Mouse (Mus musculus) CH12.LX (cell line): Measurements from ENCODE around the gene Aqp6. TPM values are rescaled to one million over a fixed set of nuclear protein-coding genes. Genes with fewer than 3 reads are reported as not detected.

Source experiments
- DNase-seq: peaks from one replicate; pipeline ENCODE4 v3.0.0-alpha.2; 2013; ENCODE audit errors: extremely low read depth
- H3K27ac ChIP-seq: 2 replicates; pipeline ENCODE4 v1.5.1; 2012; ENCODE audit warnings: low read depth, mild to moderate bottlenecking, control low read depth, moderate library complexity; ENCODE audit not compliant: insufficient read depth
- H3K27me3 ChIP-seq: replicated peaks from 2 replicates; pipeline ENCODE3; 2012; ENCODE audit warnings: inconsistent platforms
- H3K36me3 ChIP-seq, 2 experiments: replicated peaks in 1 of 2; 2 replicates each; pipeline versions ENCODE3 to v1.6.1; 2012; ENCODE audit warnings: inconsistent platforms in 1 of 2, low read length in 1 of 2, mild to moderate bottlenecking in 1 of 2, mixed read lengths in 1 of 2, moderate library complexity in 1 of 2; ENCODE audit not compliant: control insufficient read depth in 1 of 2, insufficient read depth in 1 of 2
- H3K4me1 ChIP-seq, 2 experiments: 2 replicates each; pipeline ENCODE4 v1.6.1; 2012; ENCODE audit warnings: inconsistent platforms in 1 of 2, moderate library complexity in 1 of 2; ENCODE audit not compliant: insufficient read depth in 2 of 2, control insufficient read depth in 1 of 2
- H3K4me2 ChIP-seq: 2 replicates; pipeline ENCODE4 v1.6.1; 2012; ENCODE audit warnings: low read depth, mild to moderate bottlenecking, control low read depth; ENCODE audit not compliant: poor library complexity, insufficient read depth, severe bottlenecking
- H3K4me3 ChIP-seq, 3 experiments: fragments of 150-350 bp in 1 of 3; sonication (generic) in 1 of 3; replicated peaks in 1 of 3; 2 replicates each; pipeline versions ENCODE3 to v1.5.1; 2011 to 2012; ENCODE audit warnings: low read depth in 2 of 3, low read length in 2 of 3, mild to moderate bottlenecking in 2 of 3, moderate library complexity in 2 of 3, control low read depth in 1 of 3, improper control_type of control experiment in 1 of 3, inconsistent platforms in 1 of 3, mixed read lengths in 1 of 3; ENCODE audit not compliant: poor library complexity in 1 of 3
- H3K79me2 ChIP-seq: replicated peaks from 2 replicates; pipeline ENCODE4 v1.6.1; 2012; ENCODE audit warnings: mild to moderate bottlenecking, moderate library complexity; ENCODE audit not compliant: control insufficient read depth, poor library complexity, insufficient read depth, severe bottlenecking; ENCODE audit errors: extremely low read depth
- H3K9ac ChIP-seq: 2 replicates; pipeline ENCODE4 v1.6.1; 2012; ENCODE audit warnings: low read depth, mild to moderate bottlenecking, control low read depth, moderate library complexity; ENCODE audit not compliant: insufficient read depth
- H3K9me3 ChIP-seq: replicated peaks from 2 replicates; pipeline ENCODE3; 2012; ENCODE audit warnings: low read length, inconsistent platforms, mixed read lengths
- CHD2 ChIP-seq: IDR thresholded peaks from 2 replicates; pipeline ENCODE4 v1.6.1; 2011; ENCODE audit warnings: low read length, improper control_type of control experiment
- CTCF ChIP-seq, 2 experiments: IDR thresholded peaks in 1 of 2; conservative IDR thresholded peaks in 1 of 2; 2 replicates each; pipeline ENCODE4 v1.5.1; 2011 to 2012; ENCODE audit warnings: low read depth in 2 of 2, low read length in 2 of 2, improper control_type of control experiment in 1 of 2, inconsistent platforms in 1 of 2, mild to moderate bottlenecking in 1 of 2, moderate library complexity in 1 of 2
- EP300 ChIP-seq: IDR thresholded peaks from 2 replicates; pipeline ENCODE4 v1.6.1; 2011; ENCODE audit warnings: low read length, improper control_type of control experiment
- HCFC1 ChIP-seq: IDR thresholded peaks from 2 replicates; pipeline ENCODE4 v1.6.1; 2012; ENCODE audit warnings: low read depth, mild to moderate bottlenecking, inconsistent platforms, low read length, improper control_type of control experiment
- NELFE ChIP-seq: IDR thresholded peaks from 2 replicates; pipeline ENCODE4 v1.6.1; 2011; ENCODE audit warnings: low read depth, low read length, improper control_type of control experiment
- TCF12 ChIP-seq: IDR thresholded peaks from 2 replicates; pipeline ENCODE4 v1.6.1; 2014; ENCODE audit warnings: low read depth, mild to moderate bottlenecking, inconsistent platforms, low read length, improper control_type of control experiment
- USF1 ChIP-seq: IDR thresholded peaks from 2 replicates; pipeline ENCODE4 v1.6.1; 2014; ENCODE audit warnings: low read depth, mild to moderate bottlenecking, inconsistent platforms, low read length, improper control_type of control experiment
- dilution Hi-C: fragments of 300-500 bp; cut with MboI; formaldehyde crosslinking; loops from 2 replicates; pipeline ENCODE4 v1.14.3; 2020; ENCODE audit warnings: low sequenced_read_pairs; ENCODE audit not compliant: extremely low pct_unique_long_range_greater_than_20kb, extremely low pct_ligation_motif_present
- in situ Hi-C: fragments of 300-500 bp; cut with MboI; formaldehyde crosslinking; loops from 3 replicates; pipeline ENCODE4 v1.14.3; 2019; ENCODE audit warnings: low sequenced_read_pairs, low pct_ligation_motif_present, low pct_unique_long_range_greater_than_20kb, mixed read lengths
- polyA plus RNA-seq: library from polyadenylated mRNA; unstranded; fragments of >175 nt; gene quantifications from 2 replicates; pipeline ENCODE4 v1.2.1, GENCODE M21; 2012; ENCODE audit warnings: low read depth; ENCODE audit not compliant: insufficient read length
- total RNA-seq, 2 experiments: library from RNA; depleted of rRNA; stranded (reverse); fragments of 300-350 nt in 1 of 2; fragments of >200 nt in 1 of 2; gene quantifications; 2 replicates each; pipeline ENCODE4 v1.2.3; 2012 to 2014

Aqp6 gene
- total and polyA plus RNA-seq, 3 experiments: not detected

DNA sequence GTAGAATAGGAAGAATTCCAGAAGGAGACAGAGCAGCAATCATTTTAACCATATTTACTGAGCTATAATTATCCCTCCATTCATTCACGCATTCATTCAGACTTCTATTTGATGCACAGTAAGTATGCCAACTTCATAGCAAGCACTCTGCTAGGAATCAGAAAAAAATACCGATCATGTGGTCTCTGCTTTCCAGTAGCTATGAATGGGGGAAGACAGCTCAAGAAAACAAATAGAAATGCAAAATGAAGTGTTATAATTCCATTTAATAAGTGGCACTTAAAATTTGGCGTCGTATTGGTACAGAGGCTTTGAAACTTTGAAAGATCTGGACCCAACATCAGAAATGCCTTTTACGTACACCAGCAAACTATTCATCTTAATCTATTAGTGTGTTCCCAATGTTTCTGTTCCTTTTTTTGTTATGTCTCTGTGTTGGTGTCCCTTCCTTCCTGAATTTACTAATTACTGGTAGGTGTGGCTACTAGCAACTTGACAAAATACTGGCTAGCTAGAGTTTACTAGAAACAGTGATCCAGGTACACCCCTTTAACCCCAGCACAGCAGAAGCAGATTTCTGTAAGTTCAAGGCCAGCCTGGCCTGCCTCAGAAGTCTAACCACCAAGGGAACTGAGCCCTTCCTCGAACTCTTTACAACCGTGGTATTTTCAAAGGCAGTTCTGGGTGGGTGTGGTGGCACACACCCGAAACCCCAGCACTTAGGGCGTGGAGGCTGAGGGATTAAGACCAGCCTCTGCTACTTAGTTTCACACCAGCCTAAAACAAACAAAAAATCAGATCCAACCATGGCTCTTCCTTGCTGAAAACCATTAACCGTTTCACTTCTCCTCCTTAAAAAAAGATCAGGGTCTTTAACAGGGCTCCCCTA lies 51.0 kb downstream of the Aqp6 start:
- Histone ChIP-seq H3K4me1 (peaks cover 6 to 45% of the 10 kb centered on the region in 2 experiments), H3K4me2 (peak overlapping the region; percentile 77), H3K9ac (peak overlapping the region; percentile 27; the same call in 1 of the 2 replicates), H3K9me3 (no peaks in the 10 kb centered on the region), H3K79me2 (peaks cover 38% of the 10 kb centered on the region), H3K27me3 (peaks cover 30% of the 10 kb centered on the region), H3K27ac (no peak overlapping the region), H3K4me3 (peak overlapping the region; percentile 39 to 86 (median 80)), H3K36me3 (peaks cover 0 to 3% of the 10 kb centered on the region in 2 experiments)
- in situ Hi-C loops: no loop called here
- TF ChIP-seq USF1: no peak
- TF ChIP-seq NELFE: 0 out of 2 replicates have a peak, but pooled peaks have one; percentile 6
- dilution Hi-C loops: no loop called here
- no peak for DNase-seq

DNA sequence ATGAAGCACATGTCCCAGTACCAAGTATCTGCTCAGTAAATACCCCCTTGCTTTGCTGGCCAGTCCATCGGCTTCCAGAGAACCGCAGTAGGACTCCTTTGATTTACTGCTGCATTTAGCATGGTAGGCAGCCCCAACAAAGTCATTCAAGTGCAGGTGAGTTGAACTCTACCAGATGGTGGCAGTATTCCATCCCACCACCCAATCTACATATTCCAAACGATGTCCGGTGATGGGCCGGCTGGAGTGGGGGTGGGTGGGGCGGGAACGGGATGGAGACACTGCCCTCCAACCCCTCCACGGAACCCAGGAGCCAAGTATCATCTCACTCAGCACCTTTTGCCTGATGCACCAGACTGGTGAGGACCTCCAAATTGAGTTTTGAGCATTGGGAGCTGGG lies 52.1 kb downstream of the Aqp6 start:
- Histone ChIP-seq H3K9ac (no peak overlapping the region), H3K27me3 (peaks cover 30% of the 10 kb centered on the region), H3K9me3 (no peaks in the 10 kb centered on the region), H3K4me3 (no peak overlapping the region), H3K79me2 (peaks cover 28% of the 10 kb centered on the region), H3K36me3 (peaks cover 0 to 2% of the 10 kb centered on the region in 2 experiments), H3K4me2 (no peak overlapping the region), H3K27ac (no peak overlapping the region), H3K4me1 (peaks cover 3 to 34% of the 10 kb centered on the region in 2 experiments; a peak in 3 of 4 replicates)
- in situ Hi-C loops (no loop called here), dilution Hi-C loops (no loop called here)
- DNase-seq: no peak
- TF ChIP-seq TCF12 (0 out of 2 replicates have a peak, but pooled peaks have one; percentile 16), HCFC1 (no peak), CTCF (conservative IDR thresholded peaks at IDR 0.05 in 1 of 2, IDR thresholded peaks at IDR 0.05 in 1 of 2; ENCODE audit: low read depth in 2 of 2, low read length in 2 of 2) (peak in 1 of 2 experiments; percentile 43; a peak in 2 of 4 replicates)

DNA sequence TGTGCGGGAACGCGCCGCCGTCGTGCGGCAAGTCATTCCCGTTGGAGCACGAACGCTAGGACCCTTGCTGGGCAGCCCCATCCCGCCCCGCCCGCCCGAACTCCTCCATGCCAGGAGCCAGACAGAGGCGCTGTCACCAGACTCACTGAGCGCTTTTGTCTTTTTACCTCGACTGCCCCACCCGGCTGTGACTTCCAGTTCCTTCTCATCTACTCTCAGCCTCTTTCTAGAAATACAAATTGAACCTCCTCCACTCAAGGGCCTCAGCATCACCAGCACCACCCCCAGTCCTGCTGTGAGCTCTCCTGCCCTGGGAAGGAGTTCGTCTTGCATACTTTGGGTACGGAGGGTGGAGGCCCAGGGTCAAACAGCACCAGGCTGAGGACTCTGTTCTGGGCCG lies 52.7 kb downstream of the Aqp6 start:
- in situ Hi-C loops: no loop called here
- DNase-seq: no peak
- H3K4me2 ChIP-seq: no peak overlapping the region
- H3K79me2 ChIP-seq: peaks cover 23% of the 10 kb centered on the region
- no peak overlapping the region for H3K27ac ChIP-seq
- H3K36me3 ChIP-seq: peaks cover 0 to 2% of the 10 kb centered on the region in 2 experiments
- H3K9me3 ChIP-seq: no peaks in the 10 kb centered on the region
- dilution Hi-C loops: no loop called here
- H3K4me1 ChIP-seq: peaks cover 3 to 29% of the 10 kb centered on the region in 2 experiments; a peak in 3 of 4 replicates
- H3K9ac ChIP-seq: no peak overlapping the region
- no peak overlapping the region for H3K4me3 ChIP-seq
- H3K27me3 ChIP-seq: peaks cover 30% of the 10 kb centered on the region
- TF ChIP-seq EP300 (no peak), CHD2 (no peak)

Other genes starting within 250 kb of the Aqp6 start
- gene Fmnl3, start 230.9 kb upstream of the Aqp6 start, total RNA-seq (2012; rRNA removed): 28.6 and 28.8 TPM in 2 replicates
- gene Fmnl3, start 230.9 kb upstream of the Aqp6 start, total RNA-seq (2014; rRNA removed): 23.5 and 24.2 TPM in 2 replicates
- 49.3 and 50.6 TPM in 2 replicates for gene Fmnl3, start 230.9 kb upstream of the Aqp6 start, polyA plus RNA-seq
- gene Tmbim6, start 208.5 kb upstream of the Aqp6 start, total RNA-seq (2012; rRNA removed): 223 and 268 TPM in 2 replicates
- gene Tmbim6, start 208.5 kb upstream of the Aqp6 start, total RNA-seq (2014; rRNA removed): 260 and 269 TPM in 2 replicates
- gene Tmbim6, start 208.5 kb upstream of the Aqp6 start, polyA plus RNA-seq: 313 and 329 TPM in 2 replicates
- 0.88 and 0.89 TPM in 2 replicates for gene Nckap5l, start 143.7 kb upstream of the Aqp6 start, total RNA-seq (2012; rRNA removed)
- gene Nckap5l, start 143.7 kb upstream of the Aqp6 start, total RNA-seq (2014; rRNA removed): 0.45 and 0.75 TPM in 2 replicates
- 6.6 and 6.8 TPM in 2 replicates for gene Nckap5l, start 143.7 kb upstream of the Aqp6 start, polyA plus RNA-seq
- gene Bcdin3d, start 126.7 kb upstream of the Aqp6 start, total RNA-seq (2012; rRNA removed): 13.4 and 14.2 TPM in 2 replicates
- 13.8 and 15.3 TPM in 2 replicates for gene Bcdin3d, start 126.7 kb upstream of the Aqp6 start, total RNA-seq (2014; rRNA removed)
- 13.8 and 16.1 TPM in 2 replicates for gene Bcdin3d, start 126.7 kb upstream of the Aqp6 start, polyA plus RNA-seq
- 0.08 and 0.17 TPM in 2 replicates for gene Faim2, start 73.2 kb upstream of the Aqp6 start, total RNA-seq (2012; rRNA removed)
- gene Faim2, start 73.2 kb upstream of the Aqp6 start, total RNA-seq (2014; rRNA removed): not detected in 2 replicates
- 0.03 TPM in 1 of 2 replicates, not detected in the other for gene Faim2, start 73.2 kb upstream of the Aqp6 start, polyA plus RNA-seq
- not detected in 2 replicates for gene Aqp2, start 22.3 kb upstream of the Aqp6 start, total RNA-seq (2012; rRNA removed)
- gene Aqp2, start 22.3 kb upstream of the Aqp6 start, total RNA-seq (2014; rRNA removed): not detected in 2 replicates
- gene Aqp2, start 22.3 kb upstream of the Aqp6 start, polyA plus RNA-seq: not detected in 2 replicates
- gene Aqp5, start 10.6 kb upstream of the Aqp6 start, total RNA-seq (2012; rRNA removed): not detected in 2 replicates
- not detected in 2 replicates for gene Aqp5, start 10.6 kb upstream of the Aqp6 start, total RNA-seq (2014; rRNA removed)
- gene Aqp5, start 10.6 kb upstream of the Aqp6 start, polyA plus RNA-seq: not detected in 2 replicates
- 97.9 and 108 TPM in 2 replicates for gene Racgap1, start 50.3 kb downstream of the Aqp6 start, total RNA-seq (2012; rRNA removed)
- 130 and 143 TPM in 2 replicates for gene Racgap1, start 50.3 kb downstream of the Aqp6 start, total RNA-seq (2014; rRNA removed)
- gene Racgap1, start 50.3 kb downstream of the Aqp6 start, polyA plus RNA-seq: 131 and 151 TPM in 2 replicates
- gene Asic1, start 69.0 kb downstream of the Aqp6 start, total RNA-seq (2012; rRNA removed): 0.46 and 0.47 TPM in 2 replicates
- not detected in 2 replicates for gene Asic1, start 69.0 kb downstream of the Aqp6 start, total RNA-seq (2014; rRNA removed)
- gene Asic1, start 69.0 kb downstream of the Aqp6 start, polyA plus RNA-seq: 0.80 and 0.94 TPM in 2 replicates
- 17.9 and 19.9 TPM in 2 replicates for gene Smarcd1, start 100.7 kb downstream of the Aqp6 start, total RNA-seq (2012; rRNA removed)
- gene Smarcd1, start 100.7 kb downstream of the Aqp6 start, total RNA-seq (2014; rRNA removed): 10.5 and 12.5 TPM in 2 replicates
- 56.5 and 69.9 TPM in 2 replicates for gene Smarcd1, start 100.7 kb downstream of the Aqp6 start, polyA plus RNA-seq
- gene Gm17349, start 104.1 kb downstream of the Aqp6 start, total RNA-seq (2012; rRNA removed): 2.1 and 2.9 TPM in 2 replicates
- gene Gm17349, start 104.1 kb downstream of the Aqp6 start, total RNA-seq (2014; rRNA removed): not detected in 2 replicates
- gene Gm17349, start 104.1 kb downstream of the Aqp6 start, polyA plus RNA-seq: not detected in 2 replicates
- gene Gpd1, start 116.1 kb downstream of the Aqp6 start, total RNA-seq (2012; rRNA removed): 0.17 and 0.25 TPM in 2 replicates
- gene Gpd1, start 116.1 kb downstream of the Aqp6 start, total RNA-seq (2014; rRNA removed): 0.12 and 0.24 TPM in 2 replicates
- 0.26 and 0.56 TPM in 2 replicates for gene Gpd1, start 116.1 kb downstream of the Aqp6 start, polyA plus RNA-seq
- gene Cox14, start 124.2 kb downstream of the Aqp6 start, total RNA-seq (2012; rRNA removed): 112 and 140 TPM in 2 replicates
- 98.8 and 106 TPM in 2 replicates for gene Cox14, start 124.2 kb downstream of the Aqp6 start, total RNA-seq (2014; rRNA removed)
- 119 and 140 TPM in 2 replicates for gene Cox14, start 124.2 kb downstream of the Aqp6 start, polyA plus RNA-seq
- gene Cers5, start 171.5 kb downstream of the Aqp6 start, total RNA-seq (2012; rRNA removed): 45.0 and 48.9 TPM in 2 replicates
- gene Cers5, start 171.5 kb downstream of the Aqp6 start, total RNA-seq (2014; rRNA removed): 140 and 149 TPM in 2 replicates
- gene Cers5, start 171.5 kb downstream of the Aqp6 start, polyA plus RNA-seq: 83.7 and 94.3 TPM in 2 replicates